Mouse (Mus musculus): ENCODE measurements around the gene Gm8246. TPM values are rescaled to one million over a fixed set of nuclear protein-coding genes. Genes with fewer than 3 reads are reported as not detected.

Gm8246 gene
- not detected in 2 replicates for polyA plus RNA-seq (2012; rRNA removed; ENCODE audit: low replicate concordance)

DNA sequence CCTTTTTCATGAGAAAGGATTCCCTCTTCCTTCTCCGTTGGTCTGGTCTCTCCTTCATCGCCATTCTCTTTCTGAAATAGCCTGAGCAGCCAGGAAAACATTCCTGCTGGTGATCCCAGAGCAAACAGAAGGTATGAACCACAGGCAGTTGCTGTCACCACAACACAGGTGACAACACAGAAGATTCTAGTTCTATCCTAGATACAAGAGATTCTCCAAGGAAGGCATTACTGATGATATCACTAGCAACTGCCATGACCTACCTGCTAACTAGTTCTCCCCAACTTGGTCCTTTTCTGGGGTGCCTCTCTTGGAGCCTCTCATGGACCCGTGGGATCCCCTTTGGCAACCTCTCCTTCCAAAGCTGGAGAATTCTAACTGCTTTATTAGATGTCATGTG lies at the start of gene Gm8246:
Gene Gm8246 (minus strand): TSS at position 101 of the 400 bp plus-strand sequence.

DNA sequence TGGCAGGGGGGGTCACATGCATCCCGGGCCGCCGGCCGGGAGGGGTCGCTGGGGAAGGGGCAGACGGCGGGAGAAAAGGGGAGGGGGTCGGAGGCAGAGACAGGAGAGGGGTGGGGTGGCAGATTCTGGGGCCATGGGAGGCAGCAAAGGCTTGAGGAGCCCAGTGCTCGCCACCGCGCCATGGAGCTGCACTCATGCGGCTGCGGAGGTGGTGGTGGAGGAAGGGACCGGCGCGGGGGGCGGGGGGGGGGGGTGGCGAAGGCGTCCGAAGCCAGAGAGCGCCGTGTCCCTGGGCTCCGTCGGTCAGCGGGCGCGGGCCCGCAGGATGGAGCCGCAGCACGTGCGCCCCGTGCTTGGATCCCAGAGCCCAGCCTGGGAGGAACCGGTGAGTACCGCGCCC lies 23.7 kb upstream of the Gm8246 start, which contains the start of gene Gm3488:
Gene Gm3488 (plus strand): TSS at position 301 of the 400 bp plus-strand sequence.

DNA sequence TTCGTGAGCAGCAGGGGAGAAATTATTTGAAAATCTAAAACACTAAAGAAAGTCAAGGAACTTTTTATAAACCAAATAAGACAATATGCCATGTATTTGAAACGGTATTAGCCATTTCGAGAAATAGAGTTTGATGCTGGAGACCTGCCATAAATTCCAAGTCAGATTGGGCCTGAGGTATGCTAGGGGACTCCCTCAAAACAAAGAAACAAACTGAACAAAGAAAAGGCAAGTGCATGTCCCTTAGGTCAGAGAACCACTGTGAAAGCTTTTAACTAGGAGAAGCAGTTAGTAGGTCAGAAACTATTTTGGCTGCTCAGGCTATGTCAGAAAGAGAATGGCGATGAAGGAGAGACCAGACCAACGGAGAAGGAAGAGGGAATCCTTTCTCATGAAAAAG lies 6.3 kb upstream of the Gm8246 start, which contains the start of gene Gm3187:
Gene Gm3187 (plus strand): TSS at position 301 of the 400 bp plus-strand sequence.

DNA sequence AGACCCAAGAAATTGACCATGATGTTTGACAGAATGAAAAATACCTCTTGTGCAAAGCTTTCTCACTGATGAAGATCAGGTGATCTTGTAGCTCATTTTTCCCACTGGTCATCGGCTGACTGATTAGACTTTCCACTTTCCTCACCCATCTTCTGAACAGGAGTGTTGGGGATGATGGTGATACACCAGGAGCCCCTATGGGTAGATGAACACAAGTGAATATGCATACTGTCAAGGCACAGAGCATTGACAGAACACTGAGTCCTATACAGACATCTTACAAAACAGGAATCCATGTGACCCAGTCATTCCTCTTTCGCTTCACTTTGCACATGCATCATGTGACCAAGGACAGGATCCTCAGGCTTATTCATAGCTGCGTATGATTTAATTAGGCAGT lies 22.3 kb downstream of the Gm8246 start, which contains the start of gene Gm3194:
Gene Gm3194 (minus strand): TSS at position 101 of the 400 bp plus-strand sequence.

Other genes starting within 250 kb of the Gm8246 start
- not detected in 2 replicates for gene Gm3526, start 217.2 kb downstream of the Gm8246 start, polyA plus RNA-seq (2012; rRNA removed; ENCODE audit: low replicate concordance)
- not detected in 2 replicates for gene Gm3542, start 142.9 kb downstream of the Gm8246 start, polyA plus RNA-seq (2012; rRNA removed; ENCODE audit: low replicate concordance)
- gene Gm3500, start 88.8 kb downstream of the Gm8246 start, polyA plus RNA-seq (2012; rRNA removed; ENCODE audit: low replicate concordance) = 0.13 TPM in 1 of 2 replicates, not detected in the other
- gene Gm3194, start 22.4 kb downstream of the Gm8246 start, polyA plus RNA-seq (2012; rRNA removed; ENCODE audit: low replicate concordance) = 0.10 and 0.26 TPM in 2 replicates
- gene Gm3187, start 6.4 kb upstream of the Gm8246 start, polyA plus RNA-seq (2012; rRNA removed; ENCODE audit: low replicate concordance) = not detected in 2 replicates
- gene Gm3488, start 23.8 kb upstream of the Gm8246 start, polyA plus RNA-seq (2012; rRNA removed; ENCODE audit: low replicate concordance) = 0.20 TPM in 1 of 2 replicates, not detected in the other
- not detected in 2 replicates for gene Gm3532, start 60.7 kb upstream of the Gm8246 start, polyA plus RNA-seq (2012; rRNA removed; ENCODE audit: low replicate concordance)
- gene Gm8265, start 155.2 kb upstream of the Gm8246 start, polyA plus RNA-seq (2012; rRNA removed; ENCODE audit: low replicate concordance) = not detected in 2 replicates
- gene Gm9603, start 209.6 kb upstream of the Gm8246 start, polyA plus RNA-seq (2012; rRNA removed; ENCODE audit: low replicate concordance) = not detected in 2 replicates

All from mammary gland, adult 2 months (tissue).